Mouse (Mus musculus): Measurements from ENCODE around the gene Ranbp10. TPM values are rescaled to one million over a fixed set of nuclear protein-coding genes. Genes with fewer than 3 reads are reported as not detected.

The Ranbp10 gene
- polyA plus RNA-seq, 2 experiments = 37.0 to 60.6 TPM

DNA sequence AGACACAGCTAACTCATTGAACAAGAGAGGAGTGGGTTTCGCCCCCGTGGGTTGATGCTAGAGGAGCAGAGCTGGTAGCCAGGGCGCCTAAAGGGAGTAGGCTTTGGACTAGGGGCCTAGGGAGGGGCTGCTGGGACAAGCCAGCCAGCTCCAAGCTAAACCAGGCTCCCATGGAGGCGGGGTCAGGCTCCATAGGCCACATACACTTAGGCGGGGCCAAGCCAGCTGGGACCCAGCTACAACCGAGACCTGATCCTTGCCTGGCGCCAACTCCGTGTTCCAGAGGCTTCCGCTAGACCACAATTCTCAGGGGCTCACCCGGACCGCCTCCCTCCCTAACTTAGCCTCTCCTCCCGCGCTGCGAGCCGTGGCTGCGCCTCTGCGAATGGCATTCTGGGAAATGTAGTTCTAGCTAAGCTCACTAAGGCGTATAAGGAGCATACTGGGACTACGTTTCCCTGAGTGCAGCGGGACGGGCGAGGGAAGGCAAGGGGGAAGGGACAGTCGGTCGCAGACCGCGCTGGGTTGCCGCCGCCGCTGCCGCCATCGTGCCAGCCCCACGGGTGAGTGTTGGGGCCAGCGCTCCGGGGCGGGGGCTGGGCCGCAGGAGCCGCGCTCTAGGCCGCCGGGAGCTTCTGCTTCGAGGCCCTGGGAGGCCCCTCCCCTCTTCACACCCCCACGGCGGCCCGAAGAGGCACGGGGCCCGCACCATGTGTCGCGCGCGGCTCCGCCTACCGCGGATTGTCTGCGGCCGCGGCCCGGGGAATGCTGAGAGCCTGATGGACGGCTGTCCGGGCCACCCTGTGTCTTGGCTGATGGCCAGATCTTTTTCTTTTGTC is 33.2 kb upstream of the Ranbp10 start, which contains the start of gene Nutf2:
TSS of gene Nutf2 (plus strand) at position 438 of the 839 bp plus-strand sequence.
- H3K4me2 ChIP-seq (ENCODE audit: low read depth) = peak within 1 kb of the TSS; percentile 99
- peak within 1 kb of the TSS; percentile 94 for H3K9ac ChIP-seq (replicated peaks)
- peaks cover 34 to 46% of the 10 kb centered on the region in 2 experiments for H3K4me1 ChIP-seq (replicated peaks; ENCODE audit: control insufficient read depth in 2 of 2, insufficient read depth in 2 of 2, low read length in 1 of 2)
- peak; percentile 98 to 99 (median 98) for DNase-seq (ENCODE audit: low read depth in 3 of 3, low spot score in 3 of 3)
- peak; percentile 35; the same call in 1 of the 2 replicates for TF ChIP-seq EP300 (IDR thresholded peaks at IDR 0.05; ENCODE audit: low read depth)
- no peak for TF ChIP-seq CTCF (IDR thresholded peaks at IDR 0.05; ENCODE audit: low read depth)
- peaks cover 5% of the 10 kb centered on the region for H3K36me3 ChIP-seq (replicated peaks; ENCODE audit: control insufficient read depth, insufficient read depth, low read depth)
- peak within 1 kb of the TSS; percentile 76 for H3K27ac ChIP-seq
- peak; percentile 94 for ATAC-seq (ENCODE audit: insufficient read depth)
- H3K27me3 ChIP-seq (ENCODE audit: control insufficient read depth, insufficient read depth, low read length) = no peaks in the 10 kb centered on the region
- H3K9me3 ChIP-seq (ENCODE audit: control insufficient read depth, low read length) = no peaks in the 10 kb centered on the region
- under 1% methylated on average over 54 of the region's 59 CpGs for WGBS (ENCODE audit: insufficient replicate concordance)
- peak within 1 kb of the TSS; percentile 94 to 97 for H3K4me3 ChIP-seq (ENCODE audit: insufficient read depth in 1 of 2, low read depth in 2 of 2, low read length in 2 of 2)

DNA sequence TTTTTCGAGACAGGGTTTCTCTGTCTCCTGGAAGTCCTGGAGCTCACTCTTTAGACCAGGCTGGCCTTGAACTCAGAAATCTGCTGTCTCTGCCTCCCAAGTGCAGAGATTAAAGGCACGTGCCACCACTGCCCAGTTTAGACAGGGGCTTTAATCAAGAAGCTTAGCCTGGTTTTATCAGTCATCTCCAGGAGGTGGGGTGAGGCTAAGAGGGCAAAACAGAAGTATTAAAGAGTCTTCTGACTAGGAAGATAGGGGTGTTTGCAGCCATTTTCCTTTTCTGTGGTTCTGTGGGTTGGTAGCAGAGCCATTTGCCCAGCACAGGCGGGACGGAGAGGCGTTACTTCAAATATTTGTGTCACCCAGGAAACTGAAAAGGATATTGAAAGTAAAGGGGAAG is 32.2 kb upstream of the Ranbp10 start:
- 17% methylated on average over 5 of the region's 5 CpGs for WGBS (ENCODE audit: insufficient replicate concordance)
- H3K4me3 ChIP-seq (ENCODE audit: insufficient read depth in 1 of 2, low read depth in 2 of 2, low read length in 2 of 2) = peak overlapping the region; percentile 58 to 94; a peak in 3 of 4 replicates
- peak overlapping the region; percentile 76 for H3K27ac ChIP-seq
- H3K36me3 ChIP-seq (replicated peaks; ENCODE audit: control insufficient read depth, insufficient read depth, low read depth) = no peaks in the 10 kb centered on the region; the same call in 1 of the 2 replicates
- peaks cover 34 to 46% of the 10 kb centered on the region in 2 experiments for H3K4me1 ChIP-seq (replicated peaks; ENCODE audit: control insufficient read depth in 2 of 2, insufficient read depth in 2 of 2, low read length in 1 of 2)
- H3K4me2 ChIP-seq (ENCODE audit: low read depth) = peak overlapping the region; percentile 99
- peak; percentile 86 for TF ChIP-seq EP300 (IDR thresholded peaks at IDR 0.05; ENCODE audit: low read depth)
- no peak for TF ChIP-seq CTCF (IDR thresholded peaks at IDR 0.05; ENCODE audit: low read depth)
- no peaks in the 10 kb centered on the region for H3K27me3 ChIP-seq (ENCODE audit: control insufficient read depth, insufficient read depth, low read length)
- ATAC-seq (ENCODE audit: insufficient read depth) = peak; percentile 2; the same call in 1 of the 2 replicates
- DNase-seq (ENCODE audit: low read depth in 3 of 3, low spot score in 3 of 3) = peak; percentile 79 to 83 (median 81)
- peak overlapping the region; percentile 76 for H3K9ac ChIP-seq (replicated peaks)
- no peaks in the 10 kb centered on the region for H3K9me3 ChIP-seq (ENCODE audit: control insufficient read depth, low read length)

DNA sequence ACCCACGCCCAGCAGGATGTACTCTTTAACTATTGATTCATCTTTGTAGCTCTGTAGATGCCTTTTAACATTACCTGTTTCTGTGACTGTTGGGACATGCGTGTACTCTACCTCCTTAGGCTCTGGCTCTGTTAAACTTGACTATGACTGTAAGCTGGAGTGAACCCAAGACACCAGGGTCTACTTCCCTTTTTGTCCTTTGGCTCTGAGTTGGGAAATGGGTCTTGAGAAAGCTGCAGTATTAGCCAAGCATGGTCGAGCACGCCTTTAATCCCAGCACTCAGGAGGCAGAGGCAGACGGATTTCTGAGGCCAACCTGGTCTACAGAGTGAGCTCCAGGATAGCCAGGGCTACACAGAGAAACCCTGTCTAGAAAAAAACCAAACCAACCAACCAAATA is 31.3 kb upstream of the Ranbp10 start:
- WGBS (ENCODE audit: insufficient replicate concordance) = 61% methylated on average over 5 of the region's 5 CpGs
- H3K4me3 ChIP-seq (ENCODE audit: insufficient read depth in 1 of 2, low read depth in 2 of 2, low read length in 2 of 2) = no peak overlapping the region
- no peaks in the 10 kb centered on the region for H3K27me3 ChIP-seq (ENCODE audit: control insufficient read depth, insufficient read depth, low read length)
- peaks cover 34 to 46% of the 10 kb centered on the region in 2 experiments for H3K4me1 ChIP-seq (replicated peaks; ENCODE audit: control insufficient read depth in 2 of 2, insufficient read depth in 2 of 2, low read length in 1 of 2)
- no peaks in the 10 kb centered on the region; the same call in 1 of the 2 replicates for H3K36me3 ChIP-seq (replicated peaks; ENCODE audit: control insufficient read depth, insufficient read depth, low read depth)
- no peak overlapping the region for H3K9ac ChIP-seq (replicated peaks)
- peak overlapping the region; percentile 99 for H3K4me2 ChIP-seq (ENCODE audit: low read depth)
- peak overlapping the region; percentile 76 for H3K27ac ChIP-seq
- ATAC-seq (ENCODE audit: insufficient read depth) (no peak), DNase-seq (ENCODE audit: low read depth in 3 of 3, low spot score in 3 of 3) (no peak)
- no peak for TF ChIP-seq CTCF (IDR thresholded peaks at IDR 0.05; ENCODE audit: low read depth)
- TF ChIP-seq EP300 (IDR thresholded peaks at IDR 0.05; ENCODE audit: low read depth) = no peak
- H3K9me3 ChIP-seq (ENCODE audit: control insufficient read depth, low read length) = no peaks in the 10 kb centered on the region

DNA sequence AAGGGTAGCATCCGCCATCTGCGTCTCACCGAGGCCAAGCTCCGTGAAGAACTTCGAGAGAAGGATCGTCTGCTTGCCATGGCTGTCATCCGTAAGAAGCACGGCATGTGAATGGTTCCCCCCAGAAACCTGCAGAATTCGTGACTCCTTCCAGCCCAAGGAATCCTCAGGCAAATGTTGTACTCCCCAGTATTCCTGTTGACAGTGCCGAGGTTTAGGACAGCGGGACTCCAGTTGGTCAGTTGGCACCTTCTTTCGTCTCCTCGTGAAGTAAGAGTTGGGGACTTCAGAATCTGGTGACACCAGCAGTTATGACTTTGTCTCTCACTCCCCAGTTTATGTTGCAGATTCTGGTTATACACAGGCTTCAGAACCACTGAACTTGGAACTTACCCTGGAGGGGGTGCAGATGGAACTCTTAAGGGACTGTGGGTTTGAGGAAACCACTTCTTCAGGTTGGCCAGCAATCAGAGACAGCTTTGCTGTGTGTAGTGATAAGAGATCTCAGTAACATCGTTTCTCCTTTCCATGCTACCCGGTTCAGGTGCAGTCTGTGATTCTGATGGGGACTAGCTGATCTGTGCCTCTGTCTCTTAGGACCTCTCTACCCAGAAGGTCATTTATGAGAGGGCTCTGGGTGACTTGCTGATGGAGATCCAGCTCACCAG is 29.2 kb upstream of the Ranbp10 start:
- WGBS (ENCODE audit: insufficient replicate concordance) = 15% methylated on average over 15 of the region's 15 CpGs
- Histone ChIP-seq H3K27ac (peak overlapping the region; percentile 71), H3K4me3 (ENCODE audit: insufficient read depth in 1 of 2, low read depth in 2 of 2, low read length in 2 of 2) (peak overlapping the region; percentile 70 to 72), H3K27me3 (ENCODE audit: control insufficient read depth, insufficient read depth, low read length) (no peaks in the 10 kb centered on the region), H3K4me1 (replicated peaks; ENCODE audit: control insufficient read depth in 2 of 2, insufficient read depth in 2 of 2, low read length in 1 of 2) (peaks cover 34 to 37% of the 10 kb centered on the region in 2 experiments), H3K36me3 (replicated peaks; ENCODE audit: control insufficient read depth, insufficient read depth, low read depth) (no peaks in the 10 kb centered on the region; the same call in 1 of the 2 replicates), H3K9ac (replicated peaks) (peak overlapping the region; percentile 85), H3K9me3 (ENCODE audit: control insufficient read depth, low read length) (no peaks in the 10 kb centered on the region), H3K4me2 (ENCODE audit: low read depth) (peak overlapping the region; percentile 99)
- no peak for DNase-seq (ENCODE audit: low read depth in 3 of 3, low spot score in 3 of 3)
- ATAC-seq (ENCODE audit: insufficient read depth) = no peak
- TF ChIP-seq EP300 (IDR thresholded peaks at IDR 0.05; ENCODE audit: low read depth) (no peak), CTCF (IDR thresholded peaks at IDR 0.05; ENCODE audit: low read depth) (no peak)
